Mouse (Mus musculus): Measurements from ENCODE around the gene Senp6. TPM values are rescaled to one million over a fixed set of nuclear protein-coding genes. Genes with fewer than 3 reads are reported as not detected.
A peak's percentile ranks its signal among the peaks of the same experiment; 100 is the strongest.
"Not testable (repeated sequence)": the region's sequence is repeated elsewhere in the genome, so short reads cannot be mapped to it uniquely, and the experiment has no call there.

The Senp6 gene
- 50.0 and 50.6 TPM in 2 replicates for polyA plus RNA-seq (2015; fragmentation: Nextera tagmentation; extraction: Ambion mirVana)

DNA sequence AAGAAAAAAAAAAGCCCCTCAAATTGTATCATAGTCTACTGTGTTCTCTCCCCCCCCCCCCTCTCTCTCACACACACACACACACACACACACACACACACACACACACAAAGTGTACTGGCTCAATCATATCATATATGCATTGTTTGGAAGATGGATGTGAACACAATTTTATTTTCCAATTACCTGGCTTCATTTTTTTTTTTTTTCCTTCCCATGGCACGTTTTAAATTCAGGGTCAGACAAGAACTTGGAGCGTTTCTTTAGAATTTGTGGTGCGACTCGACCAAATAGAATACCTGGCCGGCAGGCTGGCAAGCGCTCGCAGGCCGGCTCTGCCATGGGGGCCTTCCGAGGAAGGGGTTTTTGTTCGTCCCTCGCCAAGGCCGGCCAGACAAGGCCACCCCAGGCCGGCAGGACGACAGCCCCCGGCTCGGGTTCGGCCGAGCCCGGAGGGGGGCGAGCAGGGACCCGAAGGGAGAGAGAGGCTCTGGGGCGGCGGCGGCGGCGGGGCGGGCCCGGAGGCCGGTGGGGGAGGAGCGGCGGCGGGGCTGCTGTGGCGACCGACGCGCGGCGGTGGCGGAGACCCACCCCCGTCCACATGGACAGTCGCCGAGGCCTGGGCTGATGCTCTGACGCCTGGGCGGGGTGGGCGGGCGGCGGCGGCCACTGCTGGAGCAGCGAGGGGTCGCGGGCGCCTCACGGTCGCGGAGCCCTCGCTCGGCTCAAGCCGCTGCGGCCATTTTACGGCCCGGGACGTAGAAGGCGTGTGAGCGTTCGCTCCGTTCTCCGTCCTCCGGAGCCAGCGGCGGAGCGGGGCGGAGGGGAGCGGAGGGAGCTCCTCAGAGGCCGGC lies at the start of gene Senp6:
Gene Senp6 (plus strand): TSS at position 537 of the 854 bp plus-strand sequence.
- Histone ChIP-seq H3K4me2 (peak within 1 kb of the TSS; percentile 70), H3K9ac (peak within 1 kb of the TSS; percentile 98), H3K9me3 (no peaks in the 10 kb centered on the region), H3K36me3 (no peaks in the 10 kb centered on the region), H3K27ac (peak within 1 kb of the TSS; percentile 99), H3K4me3 (peak within 1 kb of the TSS; percentile 90), H3K4me1 (peaks cover 25% of the 10 kb centered on the region), H3K27me3 (no peaks in the 10 kb centered on the region)
- peak; percentile 93 for ATAC-seq (ENCODE audit: borderline replicate concordance, extremely low read depth, low FRiP score, low TSS enrichment)
- under 1% methylated on average over 44 of the region's 74 CpGs for WGBS

DNA sequence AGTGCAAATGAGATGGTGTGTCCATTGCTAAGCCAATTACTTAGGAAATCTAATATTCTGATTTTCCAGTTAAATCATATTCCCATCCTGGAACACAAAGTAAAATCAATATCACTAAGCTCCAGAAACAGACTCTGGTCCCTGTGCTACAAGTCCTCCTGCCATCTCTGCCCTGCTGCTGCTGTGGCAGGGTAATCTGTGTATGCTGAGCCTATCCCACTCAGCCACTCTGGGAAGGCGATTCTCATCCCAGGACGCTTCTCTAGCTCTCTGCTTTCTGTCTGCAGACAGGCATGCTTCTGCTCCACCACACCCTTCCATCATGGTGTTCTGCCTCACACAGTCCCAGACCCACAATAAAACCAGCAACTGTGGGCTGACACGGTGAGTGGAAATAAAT lies 46.3 kb upstream of the Senp6 start:
- Histone ChIP-seq H3K4me3 (no peak overlapping the region), H3K36me3 (no peaks in the 10 kb centered on the region), H3K27ac (no peak overlapping the region), H3K9me3 (no peaks in the 10 kb centered on the region), H3K9ac (no peak overlapping the region), H3K4me1 (peaks cover 17% of the 10 kb centered on the region), H3K4me2 (no peak overlapping the region), H3K27me3 (no peaks in the 10 kb centered on the region)
- WGBS = 46% methylated on average over 3 of the region's 3 CpGs
- ATAC-seq (ENCODE audit: borderline replicate concordance, extremely low read depth, low FRiP score, low TSS enrichment) = no peak

DNA sequence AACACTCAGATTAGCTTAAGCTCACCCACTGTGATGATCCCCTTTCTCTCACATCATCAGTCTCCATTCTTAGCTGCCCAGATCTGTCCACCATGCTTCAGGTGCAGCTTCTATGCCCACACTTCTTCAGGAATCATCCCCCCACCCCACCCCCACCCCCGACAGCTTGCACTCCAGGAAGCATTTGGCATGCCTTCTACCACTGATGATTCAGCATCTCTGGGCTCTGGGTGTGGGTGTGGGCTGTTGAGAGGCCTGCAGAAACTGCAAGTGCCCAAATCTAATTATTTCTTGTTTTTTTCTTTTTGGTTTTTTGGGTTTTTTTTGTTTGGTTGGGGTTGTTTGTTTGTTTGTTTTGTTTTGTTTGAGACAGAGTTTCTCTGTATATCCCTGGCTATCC lies 45.1 kb upstream of the Senp6 start:
- Histone ChIP-seq H3K27ac (no peak overlapping the region), H3K9me3 (no peaks in the 10 kb centered on the region), H3K4me3 (no peak overlapping the region), H3K27me3 (no peaks in the 10 kb centered on the region), H3K9ac (no peak overlapping the region), H3K36me3 (no peaks in the 10 kb centered on the region), H3K4me1 (peaks cover 17% of the 10 kb centered on the region), H3K4me2 (no peak overlapping the region)
- no peak for ATAC-seq (ENCODE audit: borderline replicate concordance, extremely low read depth, low FRiP score, low TSS enrichment)
- 32% methylated on average over 1 of the region's 1 CpGs for WGBS

DNA sequence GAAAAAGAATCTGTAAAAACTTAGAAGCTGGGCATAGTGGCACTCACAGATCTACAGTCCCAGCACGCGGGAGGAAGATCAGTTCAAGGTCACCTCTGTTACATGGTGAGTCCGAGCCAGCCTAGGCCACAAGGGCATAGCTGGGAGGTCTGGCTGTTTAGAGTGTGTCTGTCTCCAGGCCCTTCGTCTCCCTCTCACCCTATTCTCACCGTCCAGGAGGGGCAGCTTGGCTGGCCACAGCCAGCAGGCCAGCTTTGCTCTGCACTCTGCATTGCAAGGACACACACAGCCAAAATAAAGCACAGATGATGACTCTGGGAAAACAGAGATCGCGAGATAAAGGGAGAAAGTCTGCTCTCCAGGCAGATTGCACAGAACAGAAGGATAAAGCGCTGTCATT lies 43.9 kb upstream of the Senp6 start:
- 37% methylated on average over 8 of the region's 8 CpGs for WGBS
- Histone ChIP-seq H3K9me3 (no peaks in the 10 kb centered on the region), H3K9ac (no peak overlapping the region), H3K27ac (peak overlapping the region; percentile 52), H3K4me2 (no peak overlapping the region), H3K36me3 (no peaks in the 10 kb centered on the region), H3K4me3 (no peak overlapping the region), H3K27me3 (no peaks in the 10 kb centered on the region), H3K4me1 (peaks cover 17% of the 10 kb centered on the region)
- ATAC-seq (ENCODE audit: borderline replicate concordance, extremely low read depth, low FRiP score, low TSS enrichment) = peak; percentile 93

DNA sequence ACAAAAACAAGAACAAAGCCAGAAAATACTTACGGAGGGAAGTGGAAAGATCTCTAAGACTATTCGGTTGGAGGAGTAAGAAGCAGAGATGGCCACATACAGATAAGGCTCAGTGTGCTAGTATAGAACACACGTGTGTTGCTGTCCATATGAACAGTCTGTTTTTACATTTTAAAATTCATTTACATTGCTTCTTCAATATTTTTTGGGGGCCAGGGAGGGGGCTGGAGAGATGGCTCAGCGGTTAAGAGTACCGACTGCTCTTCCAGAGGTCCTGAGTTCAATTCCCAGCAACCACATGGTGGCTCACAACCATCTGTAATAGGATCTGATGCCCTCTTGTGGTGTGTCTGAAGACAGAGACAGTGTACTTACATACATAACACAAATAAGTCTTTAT lies 41.4 kb upstream of the Senp6 start:
- not testable (repeated sequence) for H3K9me3 ChIP-seq; H3K9ac ChIP-seq; H3K4me3 ChIP-seq; H3K36me3 ChIP-seq; H3K4me2 ChIP-seq; H3K27me3 ChIP-seq; H3K27ac ChIP-seq; ATAC-seq (ENCODE audit: borderline replicate concordance, extremely low read depth, low FRiP score, low TSS enrichment)
- peaks cover 17% of the 10 kb centered on the region for H3K4me1 ChIP-seq
- WGBS = 72% methylated on average over 5 of the region's 5 CpGs

DNA sequence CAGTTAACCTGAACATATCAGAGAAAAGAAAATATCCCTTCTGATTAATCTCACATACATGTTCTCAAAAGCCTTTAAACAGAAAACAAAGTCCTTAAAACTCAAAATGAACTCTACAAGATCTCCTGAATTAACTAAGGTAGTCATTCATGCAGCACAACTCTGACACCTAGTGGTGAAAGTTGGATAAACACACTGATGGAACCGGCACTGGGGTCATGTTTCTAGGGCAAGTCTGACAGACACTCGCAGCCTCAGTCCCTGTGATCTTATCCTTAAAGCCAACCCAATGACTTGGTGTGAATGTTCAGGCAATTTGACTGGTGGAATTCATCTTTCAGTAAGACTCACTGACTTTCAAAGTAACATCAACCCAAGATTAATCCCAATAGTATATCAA lies 40.7 kb upstream of the Senp6 start:
- 0 out of 2 replicates have a peak, but pooled peaks have one; percentile 29 for ATAC-seq (ENCODE audit: borderline replicate concordance, extremely low read depth, low FRiP score, low TSS enrichment)
- 2% methylated on average over 2 of the region's 2 CpGs for WGBS
- H3K4me2 ChIP-seq = no peak overlapping the region

DNA sequence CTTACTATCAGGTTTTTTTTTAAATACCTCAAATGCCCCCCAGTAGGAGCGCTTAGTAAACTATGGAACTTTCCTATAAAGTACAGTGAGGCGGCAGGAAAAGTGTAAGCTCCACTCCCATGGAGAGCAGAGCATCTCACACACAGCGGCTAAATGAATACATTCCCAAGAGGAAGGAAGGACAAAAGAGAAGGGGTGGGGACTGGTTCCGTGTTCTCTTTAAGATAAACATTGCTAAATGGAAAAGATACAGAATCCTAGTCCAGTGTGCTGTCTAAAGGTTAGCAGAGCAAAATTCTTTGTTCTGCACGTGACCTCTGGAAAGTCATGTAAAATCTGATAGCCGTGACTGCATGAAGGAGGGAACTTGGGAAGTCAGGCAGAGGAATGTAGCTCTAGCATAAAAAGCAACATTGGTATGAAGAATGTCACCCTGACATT lies 40.1 kb upstream of the Senp6 start:
- H3K9ac ChIP-seq = no peak overlapping the region
- H3K4me1 ChIP-seq = peaks cover 17% of the 10 kb centered on the region
- no peak overlapping the region for H3K4me3 ChIP-seq
- ATAC-seq (ENCODE audit: borderline replicate concordance, extremely low read depth, low FRiP score, low TSS enrichment) = no peak
- no peaks in the 10 kb centered on the region for H3K36me3 ChIP-seq
- H3K27me3 ChIP-seq = no peaks in the 10 kb centered on the region
- no peak overlapping the region for H3K27ac ChIP-seq
- H3K9me3 ChIP-seq = no peaks in the 10 kb centered on the region
- no peak overlapping the region for H3K4me2 ChIP-seq
- WGBS = 52% methylated on average over 6 of the region's 6 CpGs

More for the DNA sequence above, 40.7 kb upstream of the Senp6 start:
- Histone ChIP-seq H3K36me3 (no peaks in the 10 kb centered on the region), H3K4me1 (peaks cover 17% of the 10 kb centered on the region), H3K9me3 (no peaks in the 10 kb centered on the region), H3K27me3 (no peaks in the 10 kb centered on the region), H3K9ac (no peak overlapping the region), H3K4me3 (no peak overlapping the region), H3K27ac (no peak overlapping the region)

DNA sequence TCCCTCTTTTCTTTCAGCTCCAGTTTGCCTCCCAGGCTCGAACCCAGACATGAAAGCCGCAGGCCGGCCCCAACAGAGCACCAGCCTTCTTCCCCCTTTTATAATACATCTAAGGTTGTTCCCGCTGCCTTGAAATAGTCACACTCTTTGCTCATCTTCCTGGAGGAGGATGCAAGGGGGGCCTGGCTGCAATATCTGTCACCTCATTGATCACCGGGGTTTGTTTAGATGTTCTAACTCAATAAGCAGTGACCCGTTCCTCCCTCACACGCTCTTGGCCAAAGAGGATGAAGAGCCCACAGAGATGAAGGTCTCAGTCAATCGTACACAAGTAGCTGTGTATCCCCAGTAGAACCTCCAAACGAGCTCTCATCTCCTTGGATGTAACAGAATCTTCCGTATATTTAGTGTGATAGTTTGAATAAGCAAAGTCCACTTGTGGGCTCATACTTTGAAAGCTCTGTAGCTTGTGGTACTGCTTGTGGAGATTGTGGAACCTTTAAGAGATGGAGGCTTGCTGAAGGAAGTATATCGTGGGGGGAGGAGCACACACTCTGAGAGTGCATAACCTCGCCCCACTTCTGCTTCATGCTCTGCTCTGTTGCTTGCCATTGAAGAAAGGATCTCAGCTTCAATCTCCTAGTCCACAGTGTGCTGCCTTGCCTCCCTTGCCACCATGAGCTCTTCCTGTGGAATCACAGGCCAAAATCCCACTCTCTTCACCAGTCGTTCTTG lies 29.3 kb upstream of the Senp6 start:
- no peak overlapping the region for H3K4me3 ChIP-seq
- no peak overlapping the region for H3K4me2 ChIP-seq
- peaks cover 13% of the 10 kb centered on the region for H3K4me1 ChIP-seq
- no peaks in the 10 kb centered on the region for H3K36me3 ChIP-seq
- H3K27ac ChIP-seq = peak overlapping the region; percentile 60
- H3K9ac ChIP-seq = no peak overlapping the region
- H3K27me3 ChIP-seq = no peaks in the 10 kb centered on the region
- H3K9me3 ChIP-seq = no peaks in the 10 kb centered on the region
- peak; percentile 75; the same call in 1 of the 2 replicates for ATAC-seq (ENCODE audit: borderline replicate concordance, extremely low read depth, low FRiP score, low TSS enrichment)
- WGBS = 44% methylated on average over 13 of the region's 13 CpGs

DNA sequence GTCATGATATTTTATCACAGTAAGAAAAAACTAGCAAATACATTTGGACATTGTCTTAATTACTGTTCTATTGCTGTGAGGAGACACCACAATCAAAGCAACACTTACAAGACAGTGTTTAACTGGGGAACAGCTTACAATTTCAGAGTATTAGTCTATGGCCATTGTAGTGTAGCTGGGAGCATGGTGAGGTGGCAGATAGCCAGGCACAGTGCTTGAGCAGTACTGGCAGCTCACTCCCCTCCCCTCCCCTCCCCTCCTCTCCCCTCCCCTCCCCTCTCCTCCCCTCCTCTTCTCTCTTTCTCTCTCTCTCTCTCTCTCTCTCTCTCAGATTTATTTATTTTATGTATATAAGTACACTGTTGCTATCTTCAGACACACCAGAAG lies 28.7 kb upstream of the Senp6 start:
- Histone ChIP-seq H3K4me2 (no peak overlapping the region), H3K9me3 (no peaks in the 10 kb centered on the region), H3K9ac (no peak overlapping the region), H3K36me3 (no peaks in the 10 kb centered on the region), H3K27ac (peak overlapping the region; percentile 60), H3K27me3 (no peaks in the 10 kb centered on the region), H3K4me1 (peaks cover 13% of the 10 kb centered on the region), H3K4me3 (no peak overlapping the region)
- 0 out of 2 replicates have a peak, but pooled peaks have one; percentile 47 for ATAC-seq (ENCODE audit: borderline replicate concordance, extremely low read depth, low FRiP score, low TSS enrichment)

DNA sequence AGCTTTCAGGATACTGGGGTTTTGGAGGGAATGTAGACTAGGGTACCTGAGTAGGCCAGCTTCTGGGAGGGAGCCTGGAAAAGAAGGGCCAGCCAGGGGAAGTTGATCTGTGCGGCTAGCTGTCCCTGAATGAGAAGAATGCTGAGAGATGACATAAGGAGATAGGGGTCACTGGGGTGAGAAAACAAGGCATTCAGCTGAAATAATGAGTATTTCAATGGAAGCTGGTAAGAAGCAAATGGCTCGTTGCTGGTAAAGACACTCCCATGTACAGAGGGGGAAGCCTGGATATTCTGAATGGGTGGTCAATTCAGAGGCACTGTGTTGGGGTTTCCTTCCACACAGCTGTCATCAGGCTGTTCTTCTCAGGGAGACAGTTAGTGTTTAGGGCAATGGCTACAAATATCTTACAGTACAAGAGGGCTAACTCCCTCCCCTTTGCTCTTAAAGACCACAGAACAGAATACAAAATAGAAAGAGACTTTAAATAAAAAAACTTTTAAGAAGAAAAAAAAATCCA lies 27.3 kb upstream of the Senp6 start:
- 0 out of 2 replicates have a peak overlapping the region, but pooled peaks have one; percentile 25 for H3K27ac ChIP-seq
- no peaks in the 10 kb centered on the region for H3K9me3 ChIP-seq
- ATAC-seq (ENCODE audit: borderline replicate concordance, extremely low read depth, low FRiP score, low TSS enrichment) = peak; percentile 69; the same call in 1 of the 2 replicates
- no peak overlapping the region for H3K9ac ChIP-seq
- H3K4me1 ChIP-seq = peaks cover 13% of the 10 kb centered on the region
- no peak overlapping the region for H3K4me3 ChIP-seq
- no peaks in the 10 kb centered on the region for H3K27me3 ChIP-seq
- no peak overlapping the region for H3K4me2 ChIP-seq
- 14% methylated on average over 2 of the region's 2 CpGs for WGBS
- H3K36me3 ChIP-seq = no peaks in the 10 kb centered on the region

DNA sequence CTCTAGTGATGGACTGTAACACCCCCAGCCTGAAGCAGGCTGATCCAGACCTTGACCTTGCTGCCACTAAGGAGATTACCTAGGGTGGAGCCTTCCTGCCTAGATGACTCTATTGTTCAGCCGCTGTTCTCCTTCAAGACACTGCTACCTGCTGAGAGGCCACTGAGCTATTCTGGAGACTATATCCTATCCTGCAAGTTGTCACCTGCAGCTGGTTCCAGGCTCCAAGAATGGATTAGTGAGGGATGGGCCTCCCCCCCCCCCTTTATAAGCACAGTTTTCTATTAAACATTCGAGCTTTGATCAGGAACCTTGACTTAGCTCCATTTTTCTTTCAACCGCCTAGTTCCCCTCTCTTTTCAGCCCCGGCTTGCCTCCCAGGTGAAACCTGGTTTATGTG lies 22.4 kb upstream of the Senp6 start:
- 81% methylated on average over 4 of the region's 4 CpGs for WGBS
- H3K36me3 ChIP-seq, H3K4me3 ChIP-seq: not testable (repeated sequence)

DNA sequence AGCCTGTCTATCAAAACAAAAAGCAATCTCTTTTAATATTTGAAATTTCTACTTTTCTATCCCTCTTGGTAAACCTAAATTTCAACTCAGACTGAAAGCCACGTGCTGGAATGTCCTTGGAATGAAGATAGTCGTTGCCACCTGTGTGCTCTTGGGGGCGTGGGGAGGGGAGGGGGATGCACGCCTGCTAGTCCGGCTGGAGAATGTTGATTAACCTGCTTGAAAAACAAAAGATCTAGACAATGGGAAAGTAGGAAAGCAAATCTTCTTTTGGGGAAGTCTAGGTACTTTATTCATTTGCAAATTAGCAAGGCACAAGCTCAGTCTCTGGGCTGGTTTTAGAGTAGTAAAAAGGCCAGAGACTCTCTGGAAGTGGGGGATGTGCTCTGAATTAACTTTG lies 17.4 kb upstream of the Senp6 start:
- not testable (repeated sequence) for H3K4me1 ChIP-seq; ATAC-seq (ENCODE audit: borderline replicate concordance, extremely low read depth, low FRiP score, low TSS enrichment); H3K36me3 ChIP-seq; H3K4me3 ChIP-seq; H3K27ac ChIP-seq; H3K4me2 ChIP-seq; H3K27me3 ChIP-seq; H3K9ac ChIP-seq; H3K9me3 ChIP-seq
- 46% methylated on average over 5 of the region's 5 CpGs for WGBS

More for the DNA sequence above, 22.4 kb upstream of the Senp6 start:
- not testable (repeated sequence) for H3K27ac ChIP-seq; H3K27me3 ChIP-seq; H3K9me3 ChIP-seq; H3K4me1 ChIP-seq; H3K9ac ChIP-seq; ATAC-seq (ENCODE audit: borderline replicate concordance, extremely low read depth, low FRiP score, low TSS enrichment); H3K4me2 ChIP-seq

Data from lung, embryonic 15.5 days (tissue).